ENCODE assay signal across 26 mouse cellular contexts in genomic region chr3:93468561-93468960, GRCm38 (mm10). TPM values are rescaled to one million over a fixed set of nuclear protein-coding genes. Genes with fewer than 3 reads are reported as not detected.
DNase-seq lines count a peak whose midpoint lies in the region; ATAC-seq and TF ChIP-seq lines count a peak whose summit lies in the region.
"Had no signal": no experiment of that assay in that cellular context is flagged by ENCODE, and none has a peak within 500 bp of the region (broad histone marks: within the 10 kb centered on the region; RNA-seq: fewer than 3 reads in every experiment).

TSS of gene Tchhl1 (plus strand) at chr3:93468754.

- no peak for TF ChIP-seq CTCF in Patski (IDR thresholded peaks at IDR 0.05)
- no peak for TF ChIP-seq CTCF in kidney, adult 2 months (conservative IDR thresholded peaks at IDR 0.05; ENCODE audit: insufficient read depth, insufficient read length, low read depth, low read length)
- TF ChIP-seq CTCF in thymus, adult 2 months (IDR thresholded peaks at IDR 0.05; ENCODE audit: borderline replicate concordance, control insufficient read depth, extremely low read depth, insufficient read depth, low read length, poor library complexity): no peak

- peak within 1 kb of the TSS; percentile 59 for H3K27ac ChIP-seq in kidney, adult 2 months (ENCODE audit: insufficient read depth, low read depth, low read length)
- no peak within 1 kb of the TSS for H3K27ac ChIP-seq in thymus, adult 2 months (ENCODE audit: control insufficient read depth, insufficient read depth, low read length)
- H3K27ac ChIP-seq: embryonic facial prominence, embryonic 10.5 days; hindbrain, embryonic 13.5 days; limb, embryonic 12.5 days; liver, embryonic 14.5 days had no signal

- POLR2A ChIA-PET in Patski (lab: Charles Lee): no interaction called here

- H3K27me3 ChIP-seq in Patski: peaks cover 59% of the 10 kb centered on the region
- H3K27me3 ChIP-seq in kidney, adult 2 months (replicated peaks; ENCODE audit: control insufficient read depth, insufficient read depth, low read length): no peaks in the 10 kb centered on the region
- 0 out of 2 replicates have a peak, but pooled peaks cover 2% of the 10 kb centered on the region for H3K27me3 ChIP-seq in thymus, adult 2 months (ENCODE audit: control insufficient read depth, insufficient read depth, low read length)
- H3K27me3 ChIP-seq: heart, embryonic 12.5 days; hindbrain, embryonic 13.5 days; limb, embryonic 12.5 days; lung, embryonic 15.5 days had no signal

- 21% methylated on average over 5 of the region's 5 CpGs for WGBS in kidney, adult 2 months
- WGBS in thymus, adult 2 months: 52% methylated on average over 5 of the region's 5 CpGs

- H3K36me3 ChIP-seq in kidney, adult 2 months (ENCODE audit: control insufficient read depth, insufficient read depth, low read length): no peaks in the 10 kb centered on the region
- no peaks in the 10 kb centered on the region for H3K36me3 ChIP-seq in thymus, adult 2 months (ENCODE audit: control insufficient read depth, insufficient read depth, low read length)
- H3K36me3 ChIP-seq: embryonic facial prominence, embryonic 10.5 days; heart, embryonic 12.5 days; hindbrain, embryonic 13.5 days; limb, embryonic 12.5 days; lung, embryonic 15.5 days had no signal

- CTCF ChIA-PET in Patski (lab: Charles Lee): no interaction called here

- peaks cover 6% of the 10 kb centered on the region; the same call in 1 of the 2 replicates for H3K4me1 ChIP-seq in kidney, adult 2 months (ENCODE audit: control insufficient read depth, insufficient read depth, low read length)
- no peaks in the 10 kb centered on the region for H3K4me1 ChIP-seq in thymus, adult 2 months (replicated peaks; ENCODE audit: control insufficient read depth, insufficient read depth, low read length)
- H3K4me1 ChIP-seq: embryonic facial prominence, embryonic 10.5 days; heart, embryonic 12.5 days; hindbrain, embryonic 13.5 days; limb, embryonic 12.5 days; lung, embryonic 15.5 days; megakaryocyte, embryonic 14.5 days had no signal

- DNase-seq in kidney, adult 11 months: peak; percentile 18
- DNase-seq in kidney, postnatal 14 days: no peak
- DNase-seq in Patski (ENCODE audit: low read depth, low spot score): no peak
- peak; percentile 36 for DNase-seq in kidney, adult 2 months
- DNase-seq in kidney, postnatal 25 days: peak; percentile 6 to 49
- no peak for DNase-seq in left cerebral cortex, postnatal 14 days (ENCODE audit: low spot score in 2 of 2)
- DNase-seq in left cerebral cortex, adult 18-20 months (ENCODE audit: low spot score in 2 of 2): no peak
- DNase-seq in thymus, adult 2 months: no peak
- DNase-seq: adrenal gland, postnatal 14 days; heart, postnatal 14 days; layer of hippocampus, adult 9-11 months; midbrain, embryonic 14.5 days; right cerebral cortex, adult 18-20 months had no signal

- TF ChIP-seq POLR2A in kidney, adult 2 months (IDR thresholded peaks at IDR 0.05; ENCODE audit: low read depth, low read length): no peak
- no peak for TF ChIP-seq POLR2A in thymus, adult 2 months (IDR thresholded peaks at IDR 0.05; ENCODE audit: control insufficient read depth, extremely low read depth, insufficient read depth, low read length, poor library complexity)

- H3K4me3 ChIP-seq in kidney, adult 2 months (ENCODE audit: insufficient read depth, low read depth, low read length): no peak within 1 kb of the TSS
- no peak within 1 kb of the TSS for H3K4me3 ChIP-seq in thymus, adult 2 months (ENCODE audit: control insufficient read depth, insufficient read depth, low read length)
- H3K4me3 ChIP-seq: embryonic facial prominence, embryonic 10.5 days; heart, embryonic 12.5 days; hindbrain, embryonic 13.5 days; limb, embryonic 12.5 days; lung, embryonic 15.5 days; megakaryocyte, embryonic 14.5 days had no signal

- in situ Hi-C loops in Patski (cut with MboI; ENCODE audit: low pct_unique_long_range_greater_than_20kb): no loop called here

- peak; percentile 94 for ATAC-seq in Patski
- ATAC-seq: activated CD4-positive, CD25-positive, alpha-beta regulatory T cell, adult 4 months had no signal

- intact Hi-C loops in left cerebral cortex, postnatal 14 days (cut with DNase I): no loop called here

RNA-seq across cellular contexts. Expression of gene Tchhl1, which starts in this region (rescaled TPM):
- 0.03 TPM for polyA plus RNA-seq in Patski (2021)
- polyA plus RNA-seq in kidney, adult 2 months (2012; rRNA removed): 0.34 and 0.47 TPM in 2 replicates
- not detected for total RNA-seq in left cerebral cortex, postnatal 14 days (2021)
- total RNA-seq in left cerebral cortex, adult 18-20 months (2021): not detected
- polyA plus RNA-seq in thymus, adult 2 months (2012; rRNA removed): not detected in 2 replicates
- total RNA-seq: common myeloid progenitor, adult 5-6 weeks; gastrocnemius, adult 18-20 months; heart, postnatal 14 days; left cerebral cortex, adult 8-10 months had no signal
- polyA plus RNA-seq: activated CD4-positive, CD25-positive, alpha-beta regulatory T cell, adult 4 months; cerebellum, adult 2 months; embryonic facial prominence, embryonic 10.5 days; forebrain, embryonic 11.5 days; heart, embryonic 12.5 days; hindbrain, embryonic 13.5 days; limb, embryonic 12.5 days; liver, embryonic 14.5 days; lung, embryonic 15.5 days; midbrain, embryonic 14.5 days had no signal

Comparison
In these comparisons a context has a peak if more than half of its experiments do, and no peak if none do; other contexts are left out.
1. DNase-seq: peak in kidney, adult 11 months (single experiment) and kidney, postnatal 25 days (2 of 2); none in kidney, postnatal 14 days (single experiment), Patski (single experiment), left cerebral cortex, postnatal 14 days (0 of 2), left cerebral cortex, adult 18-20 months (0 of 2) and thymus, adult 2 months (single experiment).
2. Peak in ATAC-seq in Patski; RNA of the gene not detected or under 1 TPM.
3. Peak in DNase-seq and H3K27ac ChIP-seq in kidney, adult 2 months; RNA of the gene not detected or under 1 TPM.